Mouse (Mus musculus): ENCODE data around the gene Ubxn7.

GRCm38 (mm10) chr16:32431926-32432325 is 99.9 kb downstream of the Ubxn7 start:
- no peak for TF ChIP-seq GATA1 (IDR thresholded peaks at IDR 0.05; ENCODE audit: low read length)
- TF ChIP-seq TAL1 (IDR thresholded peaks at IDR 0.05; ENCODE audit: low read length) = no peak
